Mouse (Mus musculus): ENCODE measurements at regions not wholly inside any gene's neighbourhood (a gene's known extent, or its start where the extent isn't known, plus 50 kb on each side); places are given as distances from the start of the nearest gene placed in this dataset.

DNA sequence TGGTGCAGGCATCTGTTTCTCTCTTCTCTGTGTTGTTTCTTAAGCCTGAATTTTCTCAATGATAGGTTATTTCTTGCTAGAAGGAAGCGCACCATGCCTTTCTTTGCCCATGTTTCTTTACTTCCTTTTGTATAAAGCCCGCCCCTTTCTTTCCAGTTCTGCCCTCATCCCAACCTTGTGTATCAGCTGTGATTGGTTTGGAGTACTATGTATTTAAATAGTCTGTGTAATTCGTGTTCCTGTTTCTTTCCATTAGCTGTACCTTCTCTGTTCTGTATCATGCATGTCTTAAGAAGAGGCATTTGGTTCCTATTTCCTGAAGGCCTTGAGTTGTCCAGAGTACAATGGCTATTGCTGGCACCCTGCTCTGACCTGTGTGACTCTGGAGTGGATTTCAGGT lies 166.9 kb downstream of the Kcnrg start:
- H3K27me3 ChIP-seq = no peaks in the 10 kb centered on the region
- H3K27ac ChIP-seq (replicated peaks) = no peak overlapping the region
- H3K9ac ChIP-seq (replicated peaks) = no peak overlapping the region
- no peak for ATAC-seq (replicated peaks)
- 87% methylated on average over 3 of the region's 3 CpGs for WGBS
- H3K4me3 ChIP-seq = no peak overlapping the region
- no peaks in the 10 kb centered on the region for H3K36me3 ChIP-seq
- H3K9me3 ChIP-seq = no peaks in the 10 kb centered on the region
- no peak overlapping the region for H3K4me2 ChIP-seq (replicated peaks)
- no peaks in the 10 kb centered on the region for H3K4me1 ChIP-seq

DNA sequence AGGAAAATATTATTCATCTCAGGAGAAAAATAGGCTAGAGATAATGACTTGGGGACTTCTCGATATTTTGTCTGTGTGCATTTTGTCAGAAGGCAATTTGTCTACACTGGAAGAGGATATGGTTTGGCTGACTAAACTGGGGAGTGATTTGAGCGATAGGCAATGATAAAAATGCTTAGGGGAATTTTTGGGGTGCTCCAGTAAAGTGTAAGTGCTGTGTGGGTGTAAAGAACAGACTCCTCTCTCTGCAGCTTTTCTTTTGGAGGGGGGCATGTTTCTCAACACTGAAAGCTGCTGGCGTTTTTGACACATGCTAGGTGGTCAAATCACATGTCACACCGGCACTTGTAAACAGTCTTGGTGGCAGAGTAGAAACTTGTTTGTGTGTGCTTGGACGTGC lies 171.4 kb downstream of the Kcnrg start:
- H3K36me3 ChIP-seq = no peaks in the 10 kb centered on the region
- H3K27me3 ChIP-seq = no peaks in the 10 kb centered on the region
- H3K4me1 ChIP-seq = no peaks in the 10 kb centered on the region
- H3K9me3 ChIP-seq = no peaks in the 10 kb centered on the region
- no peak overlapping the region for H3K4me3 ChIP-seq
- no peak for ATAC-seq (replicated peaks)
- no peak overlapping the region for H3K4me2 ChIP-seq (replicated peaks)
- WGBS = 81% methylated on average over 5 of the region's 5 CpGs
- H3K27ac ChIP-seq (replicated peaks) = no peak overlapping the region
- no peak overlapping the region for H3K9ac ChIP-seq (replicated peaks)

DNA sequence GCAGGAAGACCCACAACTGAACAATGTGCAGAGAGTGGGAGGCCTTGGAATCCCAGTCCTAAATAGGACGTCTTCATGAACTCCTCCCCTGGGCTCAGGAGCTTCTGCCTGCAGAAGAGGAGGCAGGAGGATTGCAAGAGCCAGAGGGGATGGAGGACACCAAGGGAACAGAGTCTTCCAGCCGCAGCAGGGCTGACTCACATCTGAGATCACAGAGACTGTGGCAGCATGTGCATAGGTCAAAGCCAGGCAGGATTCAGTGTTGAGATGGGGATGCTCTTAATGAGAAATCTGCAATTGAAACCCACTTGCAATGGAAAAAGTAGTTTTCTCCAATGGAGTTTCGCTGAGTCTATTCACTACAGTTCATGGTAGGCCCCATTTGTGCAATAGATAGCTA lies 175.9 kb downstream of the Kcnrg start:
- Histone ChIP-seq H3K4me1 (no peaks in the 10 kb centered on the region), H3K4me3 (no peak overlapping the region), H3K9me3 (no peaks in the 10 kb centered on the region), H3K36me3 (no peaks in the 10 kb centered on the region), H3K27me3 (no peaks in the 10 kb centered on the region), H3K4me2 (replicated peaks) (no peak overlapping the region), H3K27ac (replicated peaks) (no peak overlapping the region), H3K9ac (replicated peaks) (no peak overlapping the region)
- ATAC-seq (replicated peaks) = no peak
- WGBS = 86% methylated on average over 3 of the region's 3 CpGs

DNA sequence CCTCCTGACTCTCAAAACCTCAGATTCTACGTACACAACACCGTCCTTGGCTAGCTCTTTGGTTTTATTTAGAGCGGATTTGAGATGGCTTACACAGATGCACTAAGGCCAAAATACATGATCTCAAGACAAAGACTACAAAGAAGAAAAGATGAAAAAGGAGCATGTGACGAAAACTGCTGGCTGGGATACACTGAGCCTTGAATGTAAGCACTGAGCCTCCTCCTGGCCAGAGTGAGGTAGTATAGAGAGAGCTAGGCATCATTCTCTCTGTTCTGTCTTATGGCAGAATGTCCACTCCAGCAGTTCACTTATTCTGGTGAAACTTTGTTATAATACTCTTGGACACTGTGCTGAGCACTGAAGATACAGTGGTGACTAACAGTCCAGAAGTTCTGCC lies 177.4 kb downstream of the Kcnrg start:
- H3K36me3 ChIP-seq = no peaks in the 10 kb centered on the region
- no peak overlapping the region for H3K4me2 ChIP-seq (replicated peaks)
- no peak overlapping the region for H3K4me3 ChIP-seq
- H3K9me3 ChIP-seq = no peaks in the 10 kb centered on the region
- no peak overlapping the region for H3K27ac ChIP-seq (replicated peaks)
- H3K4me1 ChIP-seq = 0 out of 2 replicates have a peak, but pooled peaks cover 3% of the 10 kb centered on the region
- no peak for ATAC-seq (replicated peaks)
- WGBS = 78% methylated on average over 4 of the region's 4 CpGs
- no peak overlapping the region for H3K9ac ChIP-seq (replicated peaks)
- no peaks in the 10 kb centered on the region for H3K27me3 ChIP-seq

DNA sequence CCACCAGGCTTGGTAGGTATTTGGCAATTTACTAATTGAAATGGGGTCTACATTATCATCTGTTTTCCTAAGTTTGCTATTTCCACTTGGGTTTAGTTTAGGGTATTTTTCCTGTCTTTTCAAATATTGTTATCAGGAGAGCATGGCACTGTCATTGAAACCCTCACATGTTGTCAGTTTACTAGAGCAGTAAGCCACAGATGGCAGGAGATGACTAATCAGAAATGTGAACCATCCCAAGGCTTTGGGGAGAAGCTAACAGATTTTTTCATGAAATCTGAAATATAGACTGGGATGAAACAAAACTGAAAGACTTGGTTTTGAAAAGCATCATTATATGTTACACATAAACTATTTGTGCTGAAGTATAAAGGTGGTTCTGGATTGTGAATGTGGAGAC lies 178.8 kb downstream of the Kcnrg start:
- H3K4me2 ChIP-seq (replicated peaks) = no peak overlapping the region
- H3K9me3 ChIP-seq = no peaks in the 10 kb centered on the region
- no peaks in the 10 kb centered on the region for H3K36me3 ChIP-seq
- ATAC-seq (replicated peaks) = no peak
- H3K4me1 ChIP-seq = 0 out of 2 replicates have a peak, but pooled peaks cover 3% of the 10 kb centered on the region
- no peak overlapping the region for H3K27ac ChIP-seq (replicated peaks)
- no peaks in the 10 kb centered on the region for H3K27me3 ChIP-seq
- no peak overlapping the region for H3K4me3 ChIP-seq
- H3K9ac ChIP-seq (replicated peaks) = no peak overlapping the region

DNA sequence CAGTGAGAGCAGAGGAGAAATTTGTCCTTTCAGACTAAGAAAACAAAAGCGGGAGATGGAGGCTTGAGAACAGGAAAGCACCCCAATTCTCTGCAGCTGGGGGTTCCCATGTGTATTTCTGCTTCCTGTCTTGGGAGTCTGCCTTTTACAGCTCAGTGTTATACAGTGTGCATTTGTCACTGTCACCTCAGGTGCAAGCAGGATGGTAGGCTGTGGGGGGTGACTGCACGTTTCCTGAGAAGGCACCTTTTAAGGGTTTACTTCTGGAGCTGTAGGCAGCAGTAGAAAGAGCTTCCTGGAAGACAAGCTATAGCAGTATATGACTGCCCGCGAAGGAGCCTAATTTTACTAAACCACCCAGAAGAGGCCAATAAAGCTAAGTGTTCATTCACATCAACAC lies 180.5 kb downstream of the Kcnrg start:
- Histone ChIP-seq H3K9ac (replicated peaks) (no peak overlapping the region), H3K27me3 (no peaks in the 10 kb centered on the region), H3K4me2 (replicated peaks) (no peak overlapping the region), H3K4me1 (0 out of 2 replicates have a peak, but pooled peaks cover 3% of the 10 kb centered on the region), H3K27ac (replicated peaks) (no peak overlapping the region), H3K36me3 (no peaks in the 10 kb centered on the region), H3K9me3 (no peaks in the 10 kb centered on the region), H3K4me3 (no peak overlapping the region)
- 86% methylated on average over 4 of the region's 4 CpGs for WGBS
- ATAC-seq (replicated peaks) = no peak

DNA sequence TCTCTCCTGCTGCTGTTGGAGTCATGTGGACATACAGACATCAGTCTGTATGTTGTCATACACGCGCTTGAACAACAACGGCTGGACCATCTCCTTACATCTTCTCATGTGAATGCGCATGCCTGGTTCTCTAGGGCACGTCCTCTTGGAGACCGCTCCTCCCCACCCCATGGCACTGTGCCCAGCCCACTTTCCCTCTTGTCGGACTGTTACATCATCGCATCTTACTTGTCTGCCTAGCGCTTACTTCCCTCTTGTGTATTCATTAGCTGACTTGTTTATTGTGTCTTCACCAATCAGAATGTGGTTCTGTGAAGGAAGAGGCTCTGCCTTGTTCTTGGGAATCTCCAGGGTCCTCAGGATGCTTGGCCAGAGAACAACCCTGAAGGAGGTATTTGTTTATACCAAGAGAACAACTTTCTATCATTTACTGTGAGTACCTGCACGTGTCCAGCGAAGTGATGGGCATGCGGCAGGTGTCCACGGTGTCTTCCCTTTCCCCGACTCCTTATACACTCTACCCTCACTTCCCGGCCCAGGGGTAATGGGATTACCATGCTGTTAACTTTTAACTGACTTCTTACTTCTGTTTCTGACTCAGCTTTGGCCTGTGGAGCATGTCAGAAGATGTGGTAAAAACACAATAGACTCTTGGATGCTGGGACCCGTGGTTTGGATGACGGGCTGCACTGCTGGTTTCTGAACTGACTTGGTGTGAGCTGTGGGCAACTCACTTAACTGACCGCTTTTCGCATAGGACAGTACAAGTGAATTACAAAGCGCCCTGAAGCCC lies 181.9 kb downstream of the Kcnrg start:
- Histone ChIP-seq H3K27me3 (no peaks in the 10 kb centered on the region), H3K9ac (replicated peaks) (no peak overlapping the region), H3K4me2 (replicated peaks) (no peak overlapping the region), H3K4me1 (0 out of 2 replicates have a peak, but pooled peaks cover 3% of the 10 kb centered on the region), H3K4me3 (no peak overlapping the region), H3K27ac (replicated peaks) (no peak overlapping the region), H3K9me3 (no peaks in the 10 kb centered on the region), H3K36me3 (no peaks in the 10 kb centered on the region)
- 78% methylated on average over 20 of the region's 20 CpGs for WGBS
- ATAC-seq (replicated peaks) = no peak

DNA sequence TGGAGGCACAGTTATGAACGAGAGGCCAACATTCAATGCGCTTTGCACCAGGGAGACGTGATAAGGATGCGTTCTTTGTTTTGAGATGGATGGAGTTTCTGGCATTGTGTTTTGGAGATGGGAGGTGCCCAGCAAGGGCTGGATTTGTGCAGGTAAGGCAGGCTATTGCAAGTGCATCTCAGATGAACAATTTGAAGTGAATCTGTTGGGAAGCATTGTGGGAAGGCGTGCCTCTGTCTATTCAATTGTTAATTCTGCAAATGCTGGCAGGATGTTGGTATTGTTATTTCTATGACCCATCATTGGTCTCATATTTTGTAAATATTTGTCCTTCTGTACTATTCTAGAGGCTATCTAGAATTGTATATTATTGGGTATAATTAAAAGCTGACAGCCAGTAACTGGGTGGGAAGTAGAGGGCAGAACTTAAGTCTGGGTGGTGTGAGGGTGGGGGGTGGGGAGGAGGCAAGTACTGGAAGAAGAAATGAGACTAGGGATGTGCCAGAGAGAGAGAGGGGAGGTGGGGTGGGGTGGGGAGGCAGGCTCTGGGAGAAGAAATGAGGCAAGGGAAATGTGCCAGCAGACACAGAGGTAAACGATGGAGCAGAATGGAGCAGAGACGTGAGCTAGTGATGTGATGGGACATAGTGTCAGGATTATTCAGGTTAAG lies 188.9 kb downstream of the Kcnrg start:
- no peak for ATAC-seq (replicated peaks)

DNA sequence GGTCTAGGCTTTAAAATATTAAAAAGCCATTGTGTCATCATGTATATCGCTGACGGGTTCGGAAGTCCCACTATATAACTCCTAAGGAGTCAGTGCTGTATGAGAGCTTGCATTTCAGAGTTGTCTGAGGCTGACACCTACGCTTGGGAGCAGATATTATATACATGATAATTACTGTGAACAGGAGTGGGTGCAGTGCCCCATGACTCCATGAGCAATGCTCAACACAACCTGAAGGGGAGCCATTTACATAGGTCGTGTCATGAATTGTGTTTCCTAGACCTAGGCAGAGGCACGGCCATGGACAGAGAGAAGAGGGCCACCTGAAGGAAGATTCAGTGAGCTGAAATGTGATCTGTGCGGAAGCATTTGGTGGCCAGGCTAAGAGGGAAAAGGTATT lies 189.4 kb downstream of the Kcnrg start:
- Histone ChIP-seq H3K27ac (replicated peaks) (no peak overlapping the region), H3K9me3 (no peaks in the 10 kb centered on the region), H3K27me3 (no peaks in the 10 kb centered on the region), H3K4me2 (replicated peaks) (no peak overlapping the region), H3K4me3 (no peak overlapping the region), H3K4me1 (no peaks in the 10 kb centered on the region), H3K36me3 (no peaks in the 10 kb centered on the region), H3K9ac (replicated peaks) (no peak overlapping the region)
- no peak for ATAC-seq (replicated peaks)
- WGBS = 93% methylated on average over 7 of the region's 7 CpGs

More for the DNA sequence above, 188.9 kb downstream of the Kcnrg start:
- no peak overlapping the region for H3K4me2 ChIP-seq (replicated peaks)
- no peaks in the 10 kb centered on the region for H3K27me3 ChIP-seq
- no peak overlapping the region for H3K9ac ChIP-seq (replicated peaks)
- H3K27ac ChIP-seq (replicated peaks) = no peak overlapping the region
- H3K9me3 ChIP-seq = no peaks in the 10 kb centered on the region
- no peaks in the 10 kb centered on the region for H3K36me3 ChIP-seq
- no peaks in the 10 kb centered on the region for H3K4me1 ChIP-seq
- 86% methylated on average over 7 of the region's 7 CpGs for WGBS
- no peak overlapping the region for H3K4me3 ChIP-seq

DNA sequence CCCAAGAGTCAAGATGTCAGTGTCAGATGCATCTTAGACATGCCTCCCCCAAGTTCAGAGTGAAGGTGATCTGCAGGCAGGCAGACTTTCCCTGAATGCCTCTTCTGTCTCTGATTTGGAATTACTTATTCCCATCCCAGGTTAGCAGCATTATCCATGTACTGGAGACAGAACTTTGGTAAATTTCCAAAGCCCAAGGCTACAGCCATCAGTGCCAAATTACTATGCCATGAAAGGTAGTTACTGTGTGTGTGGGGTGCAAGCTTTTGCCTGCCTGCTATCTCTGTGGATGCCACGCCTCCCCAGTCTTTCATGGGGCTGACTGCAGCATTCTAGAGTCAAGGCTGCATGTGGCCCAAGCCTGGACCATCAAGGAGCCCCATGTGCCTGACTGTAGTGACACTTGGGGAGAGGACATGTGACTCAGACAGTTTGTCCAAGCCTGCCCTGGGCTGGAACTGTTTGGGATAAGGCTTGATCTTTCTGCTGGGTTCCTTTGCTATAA lies 196.2 kb downstream of the Kcnrg start:
- no peak overlapping the region for H3K9ac ChIP-seq (replicated peaks)
- no peak for ATAC-seq (replicated peaks)
- no peaks in the 10 kb centered on the region for H3K9me3 ChIP-seq
- no peak overlapping the region for H3K4me2 ChIP-seq (replicated peaks)
- peaks cover 4% of the 10 kb centered on the region; the same call in 1 of the 2 replicates for H3K4me1 ChIP-seq
- no peaks in the 10 kb centered on the region for H3K27me3 ChIP-seq
- no peak overlapping the region for H3K4me3 ChIP-seq
- WGBS = 53% methylated on average over 1 of the region's 1 CpGs
- H3K27ac ChIP-seq (replicated peaks) = no peak overlapping the region
- H3K36me3 ChIP-seq = no peaks in the 10 kb centered on the region

DNA sequence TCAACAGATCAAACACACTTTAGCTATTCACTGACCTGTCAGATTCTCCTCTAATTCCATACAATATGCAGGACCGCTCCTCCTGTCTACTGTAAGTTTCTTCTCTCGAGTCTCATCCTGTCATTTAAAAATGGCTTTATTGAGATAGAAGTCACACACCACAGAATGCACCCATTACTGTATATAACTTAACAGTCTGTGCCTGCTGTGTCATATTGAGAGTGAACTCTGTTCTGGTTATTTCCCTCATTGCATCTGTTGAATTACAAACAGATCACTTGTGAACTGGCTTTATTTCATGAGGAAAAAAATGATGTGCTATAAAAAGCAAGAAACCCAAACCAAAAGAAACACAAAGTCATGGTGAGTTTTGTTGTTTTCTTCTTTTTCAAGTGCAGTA lies 198.2 kb downstream of the Kcnrg start:
- WGBS = 82% methylated on average over 2 of the region's 2 CpGs
- no peak for ATAC-seq (replicated peaks)
- no peak overlapping the region for H3K9ac ChIP-seq (replicated peaks)

DNA sequence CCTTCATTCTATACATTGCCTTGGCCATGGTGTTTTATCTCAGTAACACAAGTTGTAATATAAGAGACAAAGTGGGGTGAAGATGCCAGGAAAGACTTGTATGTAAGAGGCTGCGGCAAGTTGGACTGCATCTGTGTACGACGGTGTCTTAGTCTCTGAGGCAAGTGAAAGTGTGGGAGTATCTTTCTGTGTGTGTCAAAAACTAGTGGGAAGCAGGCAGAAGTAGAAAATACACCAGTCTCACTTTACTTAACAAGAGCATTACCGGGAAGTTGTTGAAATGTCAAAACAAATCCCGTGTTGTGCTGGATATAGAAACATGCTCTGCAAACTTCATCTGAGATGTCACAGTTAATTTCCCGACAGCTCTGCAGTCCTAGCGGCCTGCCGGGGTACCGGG lies 200.9 kb downstream of the Kcnrg start:
- 79% methylated on average over 9 of the region's 9 CpGs for WGBS

More for the DNA sequence above, 198.2 kb downstream of the Kcnrg start:
- H3K4me3 ChIP-seq = no peak overlapping the region
- H3K27me3 ChIP-seq = no peaks in the 10 kb centered on the region
- no peak overlapping the region for H3K27ac ChIP-seq (replicated peaks)
- H3K9me3 ChIP-seq = no peaks in the 10 kb centered on the region
- no peaks in the 10 kb centered on the region for H3K36me3 ChIP-seq
- H3K4me2 ChIP-seq (replicated peaks) = no peak overlapping the region
- peaks cover 11% of the 10 kb centered on the region for H3K4me1 ChIP-seq

More for the DNA sequence above, 200.9 kb downstream of the Kcnrg start:
- no peaks in the 10 kb centered on the region for H3K36me3 ChIP-seq
- no peak for ATAC-seq (replicated peaks)
- no peaks in the 10 kb centered on the region for H3K27me3 ChIP-seq
- no peak overlapping the region for H3K4me3 ChIP-seq
- H3K27ac ChIP-seq (replicated peaks) = no peak overlapping the region
- peaks cover 18% of the 10 kb centered on the region for H3K4me1 ChIP-seq
- no peak overlapping the region for H3K9ac ChIP-seq (replicated peaks)
- no peak overlapping the region for H3K4me2 ChIP-seq (replicated peaks)
- H3K9me3 ChIP-seq = no peaks in the 10 kb centered on the region
